Mouse (Mus musculus): Measurements from ENCODE around the gene Vasp. TPM values are rescaled to one million over a fixed set of nuclear protein-coding genes. Genes with fewer than 3 reads are reported as not detected.
A peak's percentile ranks its signal among the peaks of the same experiment; 100 is the strongest.

Vasp gene
- polyA plus RNA-seq, 1 experiment from 2014 or later: 70.0 TPM

DNA sequence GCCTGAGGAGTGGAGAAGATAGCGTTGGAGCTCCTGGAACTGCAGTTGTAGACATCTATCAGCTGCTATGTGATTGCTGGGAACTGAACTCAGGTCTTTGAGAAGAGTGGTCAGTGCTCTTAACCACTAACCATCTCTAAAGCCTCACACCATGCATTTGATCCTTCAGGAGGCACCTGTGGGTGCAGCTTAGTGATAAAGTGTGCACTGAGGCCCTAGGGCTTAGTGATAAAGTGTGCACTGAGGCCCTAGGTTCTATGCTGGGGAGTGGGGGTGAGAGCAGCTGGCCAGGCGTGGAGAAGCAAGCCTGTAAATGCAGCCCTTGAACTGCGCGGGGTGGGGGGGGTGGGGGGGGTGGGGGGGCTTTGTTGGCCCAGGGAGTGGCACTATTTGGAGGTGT is 31.6 kb downstream of the Vasp start:
- 59% methylated on average over 1 of the region's 4 CpGs for WGBS
- Histone ChIP-seq H3K27ac (replicated peaks; ENCODE audit: low read depth, low read length) (no peak overlapping the region), H3K9me3 (ENCODE audit: control insufficient read depth, low read length) (no peaks in the 10 kb centered on the region), H3K36me3 (ENCODE audit: control insufficient read depth, insufficient read depth, low read length) (peaks cover 3% of the 10 kb centered on the region; the same call in 1 of the 2 replicates), H3K4me1 (ENCODE audit: control insufficient read depth, insufficient read depth, low read length) (no peaks in the 10 kb centered on the region), H3K9ac (ENCODE audit: low read depth, low read length) (no peak overlapping the region), H3K4me3 (ENCODE audit: low read depth, low read length) (no peak overlapping the region), H3K27me3 (replicated peaks; ENCODE audit: control insufficient read depth, insufficient read depth, low read length) (no peaks in the 10 kb centered on the region), H3K4me2 (ENCODE audit: low read depth, low read length) (no peak overlapping the region)
- no peak for ATAC-seq (ENCODE audit: low read depth)
- DNase-seq (ENCODE audit: low spot score): no peak

DNA sequence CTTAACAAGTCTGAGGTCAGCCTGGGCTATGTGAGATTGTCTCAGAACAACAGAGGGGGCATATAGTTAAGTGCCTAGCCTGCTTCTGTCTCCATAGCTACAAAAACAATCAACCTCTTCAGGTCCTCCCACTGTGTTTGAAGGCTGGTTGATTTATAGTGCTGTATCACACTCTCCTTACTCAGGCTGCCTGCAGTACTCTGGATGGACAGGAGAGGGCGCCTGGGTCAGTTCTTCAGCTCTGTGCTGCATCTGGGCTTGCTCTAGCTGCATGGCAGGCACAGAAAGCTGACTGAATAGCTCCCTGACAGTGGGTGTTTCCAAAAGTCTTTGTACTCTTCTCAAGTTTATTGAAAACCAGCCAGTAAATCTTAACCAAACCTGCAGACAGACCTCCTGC is 32.2 kb downstream of the Vasp start:
- 0% methylated on average over 1 of the region's 1 CpGs for WGBS
- H3K4me3 ChIP-seq (ENCODE audit: low read depth, low read length): no peak overlapping the region
- H3K36me3 ChIP-seq (ENCODE audit: control insufficient read depth, insufficient read depth, low read length): no peaks in the 10 kb centered on the region
- DNase-seq (ENCODE audit: low spot score) (peak; percentile 89), ATAC-seq (ENCODE audit: low read depth) (peak; percentile 92)
- H3K27me3 ChIP-seq (replicated peaks; ENCODE audit: control insufficient read depth, insufficient read depth, low read length): no peaks in the 10 kb centered on the region
- no peak overlapping the region for H3K4me2 ChIP-seq (ENCODE audit: low read depth, low read length)
- no peaks in the 10 kb centered on the region for H3K9me3 ChIP-seq (ENCODE audit: control insufficient read depth, low read length)
- H3K27ac ChIP-seq (replicated peaks; ENCODE audit: low read depth, low read length): no peak overlapping the region
- H3K4me1 ChIP-seq (ENCODE audit: control insufficient read depth, insufficient read depth, low read length): no peaks in the 10 kb centered on the region
- H3K9ac ChIP-seq (ENCODE audit: low read depth, low read length): no peak overlapping the region

DNA sequence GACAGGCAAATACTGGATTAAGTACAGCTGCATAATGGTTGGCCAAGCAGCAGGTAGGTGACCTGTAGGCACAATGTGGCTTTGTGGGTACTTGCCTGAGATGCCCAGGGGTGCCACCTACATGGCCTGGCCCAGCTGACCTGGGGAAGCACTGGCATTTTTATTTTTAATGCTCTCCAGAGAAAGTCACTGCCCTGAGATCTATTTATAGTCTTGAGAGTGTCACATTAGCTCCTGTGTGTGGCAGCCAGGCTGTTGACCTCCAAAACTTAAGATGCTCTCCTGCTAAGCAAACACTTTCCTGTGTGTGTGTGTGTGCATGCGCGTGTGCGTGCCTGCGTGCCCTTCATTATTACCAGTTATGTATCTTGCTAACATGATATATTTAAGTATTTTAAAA is 33.3 kb downstream of the Vasp start:
- ATAC-seq (ENCODE audit: low read depth) (no peak), DNase-seq (ENCODE audit: low spot score) (no peak)
- H3K4me3 ChIP-seq (ENCODE audit: low read depth, low read length): no peak overlapping the region
- no peaks in the 10 kb centered on the region for H3K9me3 ChIP-seq (ENCODE audit: control insufficient read depth, low read length)
- WGBS: 95% methylated on average over 4 of the region's 4 CpGs
- H3K27ac ChIP-seq (replicated peaks; ENCODE audit: low read depth, low read length): no peak overlapping the region
- H3K36me3 ChIP-seq (ENCODE audit: control insufficient read depth, insufficient read depth, low read length): no peaks in the 10 kb centered on the region
- no peaks in the 10 kb centered on the region for H3K4me1 ChIP-seq (ENCODE audit: control insufficient read depth, insufficient read depth, low read length)
- H3K9ac ChIP-seq (ENCODE audit: low read depth, low read length): no peak overlapping the region
- H3K27me3 ChIP-seq (replicated peaks; ENCODE audit: control insufficient read depth, insufficient read depth, low read length): no peaks in the 10 kb centered on the region
- H3K4me2 ChIP-seq (ENCODE audit: low read depth, low read length): no peak overlapping the region

DNA sequence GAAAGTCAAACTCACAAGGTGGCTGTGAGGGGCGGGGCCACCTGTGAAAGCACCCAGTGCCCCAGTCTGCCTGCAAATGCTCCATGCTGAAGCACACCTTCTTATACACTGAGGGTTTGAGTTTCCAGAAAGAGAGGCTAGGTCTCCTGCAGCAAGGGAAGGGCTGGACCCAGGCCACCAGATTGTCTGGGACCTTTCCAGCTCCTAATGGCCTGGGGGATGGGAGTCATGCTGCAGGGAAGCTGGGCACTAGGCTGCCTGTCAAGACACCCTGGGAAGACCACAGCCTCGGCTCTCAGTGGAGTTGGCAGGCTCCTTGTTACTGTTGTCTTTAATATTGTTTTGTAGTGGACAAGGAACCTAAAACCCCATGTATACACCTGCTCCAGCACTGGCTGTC is 35.2 kb downstream of the Vasp start:
- Histone ChIP-seq H3K9ac (ENCODE audit: low read depth, low read length) (no peak overlapping the region), H3K27me3 (replicated peaks; ENCODE audit: control insufficient read depth, insufficient read depth, low read length) (no peaks in the 10 kb centered on the region), H3K9me3 (ENCODE audit: control insufficient read depth, low read length) (no peaks in the 10 kb centered on the region), H3K4me2 (ENCODE audit: low read depth, low read length) (no peak overlapping the region), H3K4me3 (ENCODE audit: low read depth, low read length) (no peak overlapping the region), H3K4me1 (ENCODE audit: control insufficient read depth, insufficient read depth, low read length) (no peaks in the 10 kb centered on the region), H3K27ac (replicated peaks; ENCODE audit: low read depth, low read length) (no peak overlapping the region), H3K36me3 (ENCODE audit: control insufficient read depth, insufficient read depth, low read length) (no peaks in the 10 kb centered on the region)
- ATAC-seq (ENCODE audit: low read depth) (no peak), DNase-seq (ENCODE audit: low spot score) (no peak)
- WGBS: 74% methylated on average over 2 of the region's 2 CpGs

DNA sequence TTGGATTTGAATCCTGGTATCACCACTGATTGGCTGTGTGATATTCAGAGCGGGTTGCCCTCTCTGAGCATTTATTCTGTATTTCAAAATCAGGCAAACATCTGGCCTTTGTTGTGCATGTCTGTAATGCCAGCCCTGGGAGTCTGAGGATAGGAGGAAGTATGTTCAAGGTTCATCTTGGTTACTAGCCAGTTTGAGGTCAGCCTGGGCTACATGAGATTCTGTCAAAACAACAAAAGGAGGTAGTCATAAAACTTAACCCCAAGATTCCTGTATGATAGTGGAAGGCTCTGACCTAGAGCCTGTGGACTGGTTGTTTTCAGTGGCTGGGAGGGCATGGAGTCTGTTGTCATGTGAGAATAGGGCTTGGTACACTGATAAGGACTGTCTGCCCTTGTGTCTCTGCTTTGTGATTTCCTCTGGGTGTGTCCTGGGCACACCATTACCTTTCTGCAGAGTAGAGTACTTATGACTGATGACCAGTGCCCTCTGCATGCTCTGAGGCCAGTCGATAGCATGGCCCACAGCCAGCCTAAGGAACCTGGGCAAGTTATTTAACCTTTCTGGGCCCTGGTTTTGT is 36.4 kb downstream of the Vasp start:
- Histone ChIP-seq H3K9ac (ENCODE audit: low read depth, low read length) (no peak overlapping the region), H3K9me3 (ENCODE audit: control insufficient read depth, low read length) (no peaks in the 10 kb centered on the region), H3K4me1 (ENCODE audit: control insufficient read depth, insufficient read depth, low read length) (no peaks in the 10 kb centered on the region), H3K4me2 (ENCODE audit: low read depth, low read length) (no peak overlapping the region), H3K27me3 (replicated peaks; ENCODE audit: control insufficient read depth, insufficient read depth, low read length) (no peaks in the 10 kb centered on the region), H3K36me3 (ENCODE audit: control insufficient read depth, insufficient read depth, low read length) (no peaks in the 10 kb centered on the region), H3K4me3 (ENCODE audit: low read depth, low read length) (no peak overlapping the region), H3K27ac (replicated peaks; ENCODE audit: low read depth, low read length) (no peak overlapping the region)
- 92% methylated on average over 2 of the region's 2 CpGs for WGBS
- DNase-seq (ENCODE audit: low spot score): no peak
- no peak for ATAC-seq (ENCODE audit: low read depth)

DNA sequence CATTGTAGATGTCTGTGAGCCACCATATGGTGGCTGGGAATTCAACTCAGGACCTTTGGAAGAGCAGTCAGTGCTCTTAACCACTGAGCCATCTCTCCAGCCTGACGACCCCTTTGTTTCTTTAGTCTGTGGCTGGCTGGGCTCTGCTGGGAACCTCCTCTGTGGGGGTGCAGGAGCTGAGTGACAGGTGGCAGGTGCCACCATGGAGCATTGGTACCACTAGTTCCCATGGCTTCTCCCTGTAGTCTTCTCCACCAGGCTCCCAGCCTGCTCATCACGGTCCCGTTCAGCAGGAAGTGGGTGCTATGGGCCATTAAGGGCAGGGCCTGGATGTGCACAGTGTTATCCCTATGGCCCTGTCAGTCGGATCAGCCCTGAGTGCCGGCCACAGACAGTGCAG is 37.0 kb downstream of the Vasp start:
- Histone ChIP-seq H3K27me3 (replicated peaks; ENCODE audit: control insufficient read depth, insufficient read depth, low read length) (no peaks in the 10 kb centered on the region), H3K36me3 (ENCODE audit: control insufficient read depth, insufficient read depth, low read length) (no peaks in the 10 kb centered on the region), H3K9ac (ENCODE audit: low read depth, low read length) (no peak overlapping the region), H3K9me3 (ENCODE audit: control insufficient read depth, low read length) (no peaks in the 10 kb centered on the region), H3K4me1 (ENCODE audit: control insufficient read depth, insufficient read depth, low read length) (0 out of 2 replicates have a peak, but pooled peaks cover 1% of the 10 kb centered on the region), H3K27ac (replicated peaks; ENCODE audit: low read depth, low read length) (no peak overlapping the region), H3K4me3 (ENCODE audit: low read depth, low read length) (no peak overlapping the region), H3K4me2 (ENCODE audit: low read depth, low read length) (no peak overlapping the region)
- no peak for ATAC-seq (ENCODE audit: low read depth)
- DNase-seq (ENCODE audit: low spot score): no peak
- 81% methylated on average over 5 of the region's 5 CpGs for WGBS

DNA sequence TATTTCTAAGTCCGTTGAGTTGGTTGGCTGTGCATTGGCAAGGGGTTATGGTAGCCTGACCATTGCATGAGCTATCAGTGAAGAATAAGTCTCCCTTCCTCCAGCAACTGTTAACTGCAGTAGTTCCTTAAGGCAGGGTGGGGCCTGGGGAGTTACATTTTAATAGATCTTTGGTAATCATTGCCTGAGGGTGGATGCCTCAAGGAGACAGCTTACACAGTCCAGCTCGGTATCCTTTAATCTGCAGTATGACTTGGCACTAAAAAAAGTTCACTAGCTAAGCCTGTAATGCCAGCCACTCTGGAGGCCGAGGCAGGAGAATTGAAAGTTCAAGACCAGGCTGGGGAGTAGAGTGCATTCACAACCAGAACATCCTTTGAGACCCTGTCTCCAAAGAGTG is 39.8 kb downstream of the Vasp start:
- Histone ChIP-seq H3K4me2 (ENCODE audit: low read depth, low read length) (no peak overlapping the region), H3K27ac (replicated peaks; ENCODE audit: low read depth, low read length) (no peak overlapping the region), H3K27me3 (replicated peaks; ENCODE audit: control insufficient read depth, insufficient read depth, low read length) (no peaks in the 10 kb centered on the region), H3K9ac (ENCODE audit: low read depth, low read length) (no peak overlapping the region), H3K4me3 (ENCODE audit: low read depth, low read length) (no peak overlapping the region), H3K36me3 (ENCODE audit: control insufficient read depth, insufficient read depth, low read length) (no peaks in the 10 kb centered on the region), H3K4me1 (ENCODE audit: control insufficient read depth, insufficient read depth, low read length) (peaks cover 7% of the 10 kb centered on the region), H3K9me3 (ENCODE audit: control insufficient read depth, low read length) (no peaks in the 10 kb centered on the region)
- no peak for ATAC-seq (ENCODE audit: low read depth)
- no peak for DNase-seq (ENCODE audit: low spot score)
- 88% methylated on average over 3 of the region's 3 CpGs for WGBS

DNA sequence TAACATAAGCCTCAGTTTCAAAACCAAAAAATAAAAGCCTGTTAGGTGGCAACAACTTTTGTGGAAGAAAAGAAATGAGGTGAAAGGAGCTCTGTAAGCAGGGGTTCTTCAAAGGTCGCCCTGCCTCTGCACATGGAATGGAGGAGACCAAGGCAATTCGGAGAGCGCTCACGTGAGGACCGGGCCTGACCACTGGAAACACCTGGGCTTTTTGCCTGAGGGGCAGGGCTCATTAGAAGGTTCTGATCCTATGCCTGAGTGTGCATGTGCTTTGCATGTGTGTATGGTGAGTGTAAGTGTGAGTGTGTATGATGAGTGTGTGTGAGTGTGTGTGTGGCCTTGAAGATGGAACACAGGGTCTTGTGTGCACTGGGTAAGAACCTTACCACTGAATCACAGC is 40.7 kb downstream of the Vasp start:
- no peak for DNase-seq (ENCODE audit: low spot score)
- Histone ChIP-seq H3K9me3 (ENCODE audit: control insufficient read depth, low read length) (no peaks in the 10 kb centered on the region), H3K27me3 (replicated peaks; ENCODE audit: control insufficient read depth, insufficient read depth, low read length) (no peaks in the 10 kb centered on the region), H3K4me3 (ENCODE audit: low read depth, low read length) (no peak overlapping the region), H3K4me1 (ENCODE audit: control insufficient read depth, insufficient read depth, low read length) (peaks cover 10% of the 10 kb centered on the region), H3K9ac (ENCODE audit: low read depth, low read length) (no peak overlapping the region), H3K36me3 (ENCODE audit: control insufficient read depth, insufficient read depth, low read length) (peaks cover under 1% of the 10 kb centered on the region; the same call in 1 of the 2 replicates), H3K4me2 (ENCODE audit: low read depth, low read length) (no peak overlapping the region), H3K27ac (replicated peaks; ENCODE audit: low read depth, low read length) (no peak overlapping the region)
- no peak for ATAC-seq (ENCODE audit: low read depth)
- WGBS: 87% methylated on average over 5 of the region's 5 CpGs

DNA sequence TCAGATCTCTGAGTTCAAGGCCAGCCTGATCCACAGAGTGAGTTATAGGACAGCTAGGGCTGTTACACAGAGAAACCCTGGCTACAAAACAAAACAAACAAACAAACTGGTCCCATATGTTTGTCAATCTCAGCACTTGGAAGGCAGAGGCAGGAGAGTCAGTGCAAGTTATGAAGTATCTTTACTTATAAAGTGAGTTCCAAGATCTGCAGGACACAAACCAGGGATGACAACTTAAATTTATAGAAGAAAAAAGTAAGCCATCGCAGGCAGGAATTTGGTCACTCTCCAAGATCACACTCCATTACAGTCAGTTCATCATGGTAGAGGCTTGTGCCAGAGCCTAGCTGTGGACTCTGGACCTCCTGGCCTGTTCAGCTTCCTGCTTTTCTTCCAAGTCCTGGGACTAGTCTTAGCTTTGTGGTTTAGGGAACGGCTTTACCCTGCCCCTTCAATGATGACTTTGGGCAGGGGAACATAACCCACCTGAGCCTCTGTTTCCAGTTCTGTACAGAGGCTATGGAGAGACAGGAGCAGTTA is 41.5 kb downstream of the Vasp start:
- Histone ChIP-seq H3K9me3 (ENCODE audit: control insufficient read depth, low read length) (no peaks in the 10 kb centered on the region), H3K27ac (replicated peaks; ENCODE audit: low read depth, low read length) (no peak overlapping the region), H3K4me3 (ENCODE audit: low read depth, low read length) (no peak overlapping the region), H3K9ac (ENCODE audit: low read depth, low read length) (no peak overlapping the region), H3K4me2 (ENCODE audit: low read depth, low read length) (peak overlapping the region; percentile 69), H3K27me3 (replicated peaks; ENCODE audit: control insufficient read depth, insufficient read depth, low read length) (no peaks in the 10 kb centered on the region), H3K36me3 (ENCODE audit: control insufficient read depth, insufficient read depth, low read length) (peaks cover 5% of the 10 kb centered on the region; the same call in 1 of the 2 replicates), H3K4me1 (ENCODE audit: control insufficient read depth, insufficient read depth, low read length) (peaks cover 10% of the 10 kb centered on the region)
- ATAC-seq (ENCODE audit: low read depth) (no peak), DNase-seq (ENCODE audit: low spot score) (no peak)
- 93% methylated on average over 2 of the region's 2 CpGs for WGBS

All from embryonic facial prominence, embryonic 14.5 days (tissue).